Mouse (Mus musculus) spleen, adult 2 months (tissue): ENCODE data around the gene Arpp21.

Experiments used
- CTCF ChIP-seq: fragments of 200-500 bp; IDR thresholded peaks from 2 replicates; pipeline ENCODE4 v1.5.1; 2011; ENCODE audit warnings: mild to moderate bottlenecking, inconsistent platforms; ENCODE audit not compliant: insufficient read depth, insufficient read length, insufficient replicate concordance; ENCODE audit errors: extremely low read depth
- POLR2A ChIP-seq: fragments of 200-500 bp; IDR thresholded peaks from 2 replicates; pipeline ENCODE4 v1.6.1; 2011; ENCODE audit warnings: low read depth, low read length, inconsistent platforms

GRCm38 (mm10) chr9:112261986-112262901, 26.5 kb upstream of the Arpp21 start:
- no peak for TF ChIP-seq CTCF
- TF ChIP-seq POLR2A = no peak
